Mouse (Mus musculus) gastrocnemius, postnatal 10 days (tissue): Measurements from ENCODE around the gene Ncf1. TPM values are rescaled to one million over a fixed set of nuclear protein-coding genes. Genes with fewer than 3 reads are reported as not detected.

Source experiments
- DNase-seq: peaks from one replicate; pipeline ENCODE4 v3.0.0; 2021; ENCODE audit warnings: mixed read lengths
- total RNA-seq, 2 experiments: library from RNA; stranded (reverse); gene quantifications; 2 replicates each; pipeline ENCODE4 v1.2.3; 2021

The Ncf1 gene
- total RNA-seq, 2 experiments from 2014 or later: 3.4 to 4.7 TPM

DNA sequence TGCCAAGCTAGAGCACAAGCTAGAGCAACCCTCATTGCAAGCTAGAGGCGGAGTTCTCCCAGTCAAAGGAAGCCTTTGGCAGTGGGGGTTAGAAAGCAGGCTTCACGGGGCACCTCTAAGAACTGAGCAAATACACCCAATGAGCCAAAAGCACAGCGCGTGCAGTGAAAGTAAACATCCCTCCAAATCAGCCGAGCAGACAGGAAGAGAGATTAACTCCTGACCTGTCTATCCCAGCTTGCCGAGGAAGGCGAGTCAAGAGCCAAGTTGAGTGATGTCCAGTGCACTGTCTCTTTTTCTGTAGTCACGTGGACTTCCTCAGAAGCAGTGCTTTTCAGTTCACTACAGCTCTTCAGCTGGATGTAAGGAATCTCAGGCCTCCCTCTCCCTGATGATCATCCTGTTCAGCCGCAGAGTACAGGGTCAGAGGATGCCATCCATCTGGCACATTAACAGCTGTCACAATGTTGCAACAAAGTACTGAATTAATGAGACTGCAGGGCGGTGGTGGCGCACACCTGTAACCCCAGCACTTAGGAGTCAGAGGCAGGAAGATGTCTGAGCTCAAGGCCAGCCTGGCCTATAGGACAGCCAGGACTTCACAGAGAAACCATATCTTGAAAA is 19.4 kb downstream of the Ncf1 start:
- DNase-seq: no peak

DNA sequence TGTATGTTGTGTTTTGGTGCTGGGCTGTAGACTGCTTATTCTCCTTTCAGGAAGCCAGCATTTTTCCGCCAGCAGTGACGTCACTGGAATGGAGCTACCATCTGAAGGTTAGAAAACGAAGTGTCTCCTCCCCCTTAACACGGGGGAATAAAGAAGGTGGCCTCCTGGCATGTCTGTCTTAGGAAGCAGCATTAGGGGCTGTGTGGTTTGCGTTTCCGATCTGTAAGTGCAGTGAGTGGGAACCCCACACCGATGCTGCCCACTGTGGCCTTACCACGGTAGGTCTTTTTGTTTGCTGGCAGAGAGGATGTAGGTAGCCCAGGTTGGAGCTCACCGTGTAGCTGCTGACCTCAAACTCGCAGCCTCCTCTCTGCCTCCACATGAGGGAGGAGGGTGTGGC is 22.7 kb downstream of the Ncf1 start:
- no peak for DNase-seq

DNA sequence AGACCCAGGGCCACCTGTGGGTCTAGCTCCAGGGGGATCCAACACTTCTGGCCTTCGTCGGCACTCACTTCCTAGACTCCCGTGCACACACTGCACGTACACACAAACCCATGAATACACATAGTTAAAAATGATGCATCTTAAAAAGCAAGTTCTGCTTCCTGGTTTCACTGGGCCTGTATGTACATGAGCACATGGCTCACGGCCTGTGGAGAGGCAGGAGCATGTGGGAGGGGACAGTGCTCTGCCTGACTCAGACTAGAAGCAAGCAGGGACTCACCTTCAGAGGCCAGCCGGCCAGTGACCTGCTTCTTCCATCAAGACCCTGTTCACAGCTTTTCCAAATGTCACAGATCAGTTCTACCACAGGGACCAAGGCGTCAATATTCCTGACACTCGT is 35.8 kb downstream of the Ncf1 start:
- DNase-seq: no peak

DNA sequence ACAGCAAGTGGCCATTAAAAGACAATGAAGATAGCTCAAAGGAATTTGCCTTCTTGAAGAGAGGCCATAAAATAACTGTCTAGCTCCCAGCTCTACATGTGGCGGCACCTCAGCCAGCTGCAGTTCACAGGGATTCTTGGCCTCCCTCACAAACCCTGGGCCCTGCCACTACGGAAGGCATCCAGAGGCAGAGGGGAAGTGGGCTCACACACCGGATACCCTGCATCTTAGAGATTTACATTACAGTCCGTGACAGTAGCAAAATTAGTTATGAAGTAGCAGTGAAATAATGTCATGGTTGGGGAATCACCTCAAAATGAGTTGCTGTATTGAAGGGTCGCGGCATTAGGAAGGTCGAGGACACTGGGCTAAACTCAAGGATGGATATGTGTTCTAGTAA is 40.9 kb downstream of the Ncf1 start:
- no peak for DNase-seq

DNA sequence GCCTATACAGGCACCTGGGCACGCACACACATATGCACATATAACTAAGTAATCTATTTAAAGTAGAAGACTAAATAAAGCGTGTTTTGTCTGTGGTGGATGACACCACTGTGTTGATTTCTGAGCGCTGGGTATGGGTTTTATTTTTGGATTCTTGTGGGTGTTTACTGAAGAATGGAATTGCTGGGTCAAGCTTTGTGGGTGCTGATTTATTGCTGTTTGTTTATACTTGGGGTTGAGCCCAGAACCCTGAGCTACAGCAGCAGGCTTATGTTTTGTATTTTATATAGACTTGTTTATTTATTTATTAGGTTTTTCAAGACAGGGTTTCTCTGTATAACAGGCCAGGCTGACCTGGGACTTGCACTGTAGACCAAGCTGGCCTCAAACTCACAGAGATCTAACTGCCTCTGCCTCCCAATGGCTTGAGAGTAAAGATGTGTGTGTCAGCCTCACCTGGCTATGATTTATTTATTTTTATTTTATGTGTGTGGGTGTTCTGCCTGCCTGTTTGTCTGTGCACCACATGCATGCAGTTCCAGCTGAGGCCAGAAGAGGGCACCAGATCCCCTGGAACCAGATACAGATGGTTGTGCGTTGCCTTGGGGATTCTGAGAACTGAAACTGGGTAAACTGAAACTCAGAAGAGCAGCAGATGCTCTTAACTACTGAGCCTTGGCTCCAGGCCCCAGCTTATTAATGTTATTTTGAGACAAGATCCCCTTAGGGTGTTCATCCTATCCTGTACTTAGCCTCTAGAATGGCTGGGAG is 42.3 kb downstream of the Ncf1 start:
- DNase-seq: peak; percentile 47

DNA sequence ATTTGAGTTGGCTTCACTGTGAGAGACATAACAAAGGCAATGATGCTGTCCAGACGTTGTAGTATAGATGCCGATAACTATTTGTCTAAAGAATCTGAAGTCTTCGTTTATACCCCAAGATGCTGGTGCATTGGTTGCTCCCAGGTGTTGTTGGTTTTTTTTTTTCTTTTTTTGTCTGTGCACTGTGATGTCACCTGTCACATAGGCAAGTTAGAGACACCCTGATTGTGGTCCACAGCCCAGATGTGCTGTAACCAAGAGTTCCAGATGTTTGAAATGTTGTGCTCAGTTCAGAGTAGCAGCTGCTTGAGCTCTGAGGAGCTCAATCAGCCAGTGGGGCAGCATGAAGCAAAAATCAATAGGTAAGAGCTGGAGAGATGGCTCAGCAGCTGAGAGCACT is 43.4 kb downstream of the Ncf1 start:
- no peak for DNase-seq

DNA sequence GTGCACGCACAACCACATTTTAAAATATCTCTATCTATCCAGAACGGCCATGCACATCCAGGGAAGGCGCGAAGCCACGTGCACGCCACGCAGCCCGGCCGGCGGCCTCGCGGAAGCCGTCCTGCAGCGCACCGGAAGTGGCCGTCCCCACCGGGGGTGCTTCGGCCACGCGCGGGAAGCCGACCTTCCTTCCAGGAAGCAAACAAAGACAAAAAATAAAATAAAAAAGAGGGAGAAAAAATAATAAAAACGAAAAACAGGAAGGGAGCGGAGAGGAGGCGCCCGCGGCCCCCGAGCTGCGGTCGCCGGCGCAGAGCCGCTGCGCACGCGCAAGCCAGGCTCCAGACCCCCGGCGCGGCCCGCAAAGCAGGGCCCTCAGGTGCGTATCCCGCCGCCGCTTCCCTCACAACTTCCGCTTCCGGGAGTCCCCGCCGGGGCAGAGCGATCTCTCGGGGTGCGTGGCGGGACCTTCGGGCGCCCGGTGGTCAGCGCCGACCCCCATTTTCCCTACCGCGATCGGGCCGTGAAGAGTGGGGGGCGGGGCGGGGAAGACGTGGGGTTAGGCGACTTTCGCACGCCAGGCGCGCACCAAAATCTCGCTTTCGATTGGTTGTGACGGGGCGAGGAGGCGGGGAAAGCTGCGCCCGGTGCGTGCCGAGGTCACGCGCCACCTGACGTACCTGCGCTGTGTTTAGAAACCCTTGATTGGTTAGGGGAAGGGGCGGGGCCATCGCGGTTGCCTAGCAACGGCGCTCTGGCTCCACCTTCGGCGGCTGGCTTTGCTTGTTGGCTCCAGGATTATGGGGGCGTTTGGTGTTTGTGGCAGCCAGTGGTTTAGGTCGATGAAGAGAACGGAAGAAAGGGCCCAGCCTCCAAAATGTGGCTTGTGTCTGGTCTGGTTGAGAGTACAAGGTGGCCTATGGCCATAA is 45.3 kb downstream of the Ncf1 start, which contains the start of gene Gtf2ird2:
Gtf2ird2 (plus strand) TSS at position 140 of the 929 bp plus-strand sequence.
- peak; percentile 98 for DNase-seq

DNA sequence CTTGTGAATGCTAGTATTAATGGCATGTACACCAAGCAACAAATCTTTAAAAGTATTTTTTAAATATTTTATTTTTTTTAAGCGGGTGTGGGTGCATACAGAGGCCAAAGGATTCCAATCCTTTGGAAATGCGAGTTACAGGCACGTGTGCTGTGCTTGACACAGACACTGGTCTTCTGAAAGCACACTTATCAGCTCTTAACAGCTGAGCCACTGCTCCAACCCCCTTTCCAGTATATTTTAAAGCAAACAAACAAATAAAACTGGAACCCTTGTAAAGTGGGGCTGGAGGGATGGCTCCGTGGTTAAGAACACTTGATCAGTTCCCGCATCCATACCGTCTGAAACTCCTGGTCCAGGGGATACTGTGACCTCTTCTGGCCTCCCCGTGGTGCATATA is 46.3 kb downstream of the Ncf1 start:
- DNase-seq: no peak

DNA sequence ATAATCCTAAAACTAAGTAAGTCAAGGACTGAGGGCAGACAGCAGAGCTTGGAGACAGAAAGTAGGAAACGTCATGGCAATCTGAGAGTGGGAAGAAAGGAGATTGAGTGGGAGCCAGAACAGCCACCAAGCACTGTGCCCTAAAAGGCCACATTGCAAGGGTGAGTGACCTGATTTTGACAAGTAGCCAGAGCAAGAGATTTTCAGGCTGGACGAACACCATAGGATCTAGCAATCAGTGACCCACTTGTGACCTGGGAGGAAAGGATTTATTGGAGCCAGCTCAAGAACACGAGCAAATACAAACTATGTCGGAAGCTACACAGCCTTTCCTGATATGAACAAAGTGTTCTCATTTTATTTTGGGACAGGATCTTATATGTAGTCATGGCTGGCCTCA is 46.7 kb downstream of the Ncf1 start:
- DNase-seq: no peak

DNA sequence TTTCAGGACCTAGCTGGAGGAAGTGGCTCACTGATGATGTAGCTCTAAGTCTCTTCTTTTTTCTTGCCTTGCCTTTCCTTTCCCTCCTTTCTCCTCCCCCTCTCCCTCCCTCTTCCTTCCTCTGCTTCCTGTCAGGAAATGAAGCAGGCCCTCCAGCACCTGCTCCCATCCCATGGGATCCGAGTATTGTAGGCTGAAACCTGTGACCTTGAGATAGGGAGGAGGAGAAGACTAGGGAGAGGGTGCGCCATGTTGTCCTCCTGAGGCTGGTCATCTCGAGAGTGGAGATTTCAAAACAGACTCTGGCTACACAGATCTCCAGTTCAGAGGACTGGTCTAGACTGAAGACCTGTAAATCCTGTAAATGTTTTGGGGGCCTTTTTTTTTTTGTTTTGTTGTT is 47.3 kb downstream of the Ncf1 start:
- no peak for DNase-seq

DNA sequence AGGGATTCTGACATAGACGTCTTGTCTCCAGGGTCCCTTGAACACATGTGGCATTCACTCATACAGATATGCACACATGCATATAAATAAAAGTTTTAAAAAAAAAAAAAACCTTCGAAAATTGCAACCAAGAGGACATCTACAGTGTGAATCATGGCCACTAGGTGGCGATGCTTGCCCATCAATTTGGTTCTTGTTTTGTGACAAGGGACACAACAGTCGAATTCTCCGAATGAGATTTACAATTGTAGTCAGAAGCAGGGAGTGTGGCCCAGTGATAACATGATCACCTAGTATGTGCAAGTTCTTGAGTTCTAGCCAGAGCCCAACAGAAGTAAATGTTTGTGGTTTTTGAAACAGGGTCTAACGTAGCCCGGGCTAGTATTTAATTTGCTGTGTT is 49.6 kb downstream of the Ncf1 start:
- peak; percentile 80 for DNase-seq

DNA sequence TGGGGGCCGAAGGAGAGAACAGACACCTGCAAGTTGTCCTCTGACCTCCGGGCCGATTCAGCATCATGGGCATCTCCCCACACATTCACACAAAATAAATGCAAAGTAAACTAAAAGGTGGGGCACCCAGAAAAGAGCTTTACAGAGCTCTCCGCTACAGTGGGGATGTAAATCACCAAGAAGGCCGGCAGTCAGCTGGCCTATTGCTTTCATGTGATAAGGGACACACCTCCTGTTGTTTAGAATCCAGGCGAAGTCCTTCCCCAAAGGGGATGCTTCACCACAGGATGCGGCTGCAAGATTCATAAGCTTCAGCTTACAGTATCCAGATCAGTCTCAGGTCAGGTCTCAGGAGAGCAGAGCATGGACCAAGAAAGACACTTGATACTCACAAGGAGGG is 50.9 kb downstream of the Ncf1 start:
- no peak for DNase-seq

DNA sequence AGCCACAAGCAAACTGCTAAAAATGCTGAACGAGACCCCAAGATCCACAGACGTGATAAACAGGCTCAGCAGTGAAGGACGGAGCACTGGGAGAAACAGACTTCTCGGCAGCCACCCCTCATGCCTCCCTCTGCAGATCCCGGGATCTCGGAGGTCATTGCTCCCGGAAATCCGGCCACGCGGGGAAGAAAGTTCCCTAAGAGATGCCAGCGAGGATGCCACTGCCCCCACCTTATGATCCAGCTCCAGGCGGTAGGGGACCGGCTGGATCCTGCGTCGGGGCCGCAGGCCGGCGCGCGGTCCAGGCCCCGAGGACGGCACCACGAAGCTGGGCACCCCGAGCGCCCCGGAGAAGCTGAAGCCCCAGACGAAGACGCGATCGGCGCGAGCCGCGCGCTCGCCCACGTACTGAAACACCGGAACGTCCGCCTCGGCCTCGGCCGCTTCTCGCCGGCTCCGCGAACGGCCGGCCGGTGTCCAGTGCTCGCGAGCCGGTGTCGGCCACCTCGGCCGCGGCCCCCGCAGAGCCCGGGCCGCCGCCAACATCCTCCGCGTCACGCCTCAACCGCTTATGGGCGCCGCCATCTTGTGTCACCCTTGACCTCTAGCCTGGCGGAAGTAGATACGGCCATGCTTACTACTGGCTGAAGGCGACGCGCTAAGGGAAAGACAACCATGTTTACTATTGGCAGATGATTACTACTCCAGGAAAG is 53.1 kb downstream of the Ncf1 start, which contains the start of gene Rcc1l:
Rcc1l (minus strand) TSS at position 606 of the 713 bp plus-strand sequence.
- DNase-seq: peak; percentile 78

DNA sequence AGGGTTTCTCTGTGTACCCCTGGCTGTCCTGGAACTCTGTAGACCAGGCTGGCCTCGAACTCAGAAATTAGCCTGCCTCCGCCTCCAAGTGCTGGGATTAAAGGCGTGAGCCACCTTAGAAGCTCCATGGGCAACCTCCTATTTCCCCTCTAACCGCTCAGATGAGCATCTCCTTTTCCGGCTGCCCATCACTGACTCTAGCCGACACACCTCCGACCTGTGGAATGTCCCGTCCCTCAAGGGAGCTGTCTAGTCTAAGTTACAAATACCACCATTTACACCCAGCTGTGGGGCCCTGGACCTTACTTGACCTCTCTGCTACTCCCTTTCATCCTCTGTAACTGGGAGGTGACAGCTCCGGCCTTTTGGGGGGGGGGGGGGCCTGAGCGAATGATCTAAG is 53.7 kb downstream of the Ncf1 start:
- DNase-seq: no peak

DNA sequence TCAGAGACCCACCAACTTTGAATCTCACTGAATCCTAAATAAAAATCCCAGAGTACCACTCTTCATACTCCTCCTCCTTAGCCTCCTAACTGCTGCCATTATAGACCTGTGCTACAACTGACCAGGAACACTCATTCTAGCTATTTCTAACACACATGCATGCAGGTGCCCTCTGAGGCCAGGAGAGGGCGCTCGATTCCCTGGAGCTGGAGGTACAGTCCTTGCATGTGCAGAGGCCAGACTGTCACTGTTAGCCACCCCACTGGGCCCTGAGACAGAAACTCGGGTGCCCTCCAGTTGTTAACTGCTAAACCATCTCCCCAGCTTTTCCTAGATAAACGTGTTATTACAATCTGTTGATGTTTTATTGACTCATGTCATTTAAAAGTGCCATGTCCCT is 56.2 kb downstream of the Ncf1 start:
- peak; percentile 50 for DNase-seq

DNA sequence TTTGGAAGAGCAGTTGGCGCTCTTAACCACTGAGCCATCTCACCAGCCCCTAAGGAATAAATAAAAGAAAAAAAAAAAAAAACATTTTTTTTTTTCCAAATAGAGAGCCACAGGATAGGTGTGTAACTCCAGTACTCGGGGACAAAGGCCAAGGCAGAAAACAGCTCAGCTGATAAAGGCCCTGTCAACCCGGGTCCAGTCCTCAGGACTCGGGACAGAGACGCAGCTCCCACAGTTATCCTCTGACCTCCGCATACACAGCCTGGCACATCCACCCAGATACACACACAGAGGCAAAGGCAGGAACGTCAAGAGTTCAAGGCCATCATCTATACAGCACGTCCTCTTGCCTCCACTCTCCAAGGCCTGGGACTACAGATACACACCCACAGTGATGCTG is 59.3 kb downstream of the Ncf1 start:
- no peak for DNase-seq

Other genes starting within 250 kb of the Ncf1 start
- 10 to 100 TPM; 63.2 to 63.5 TPM for gene Castor2, start 129.9 kb downstream of the Ncf1 start, total RNA-seq
- 10 to 100 TPM; 17.2 to 17.4 TPM for gene Rcc1l, start 52.9 kb downstream of the Ncf1 start, total RNA-seq
- 1 to 10 TPM; 6.1 to 7.2 TPM for gene Gtf2ird2, start 45.6 kb downstream of the Ncf1 start, total RNA-seq
- 100 to 1,000 TPM; 131 to 156 TPM for gene Gtf2i, start 85.1 kb upstream of the Ncf1 start, total RNA-seq
- gene Gtf2ird1, start 227.1 kb upstream of the Ncf1 start, total RNA-seq: 10 to 100 TPM; 19.9 to 29.2 TPM